Mouse (Mus musculus): ENCODE measurements around the gene Chrm4.
A peak's percentile ranks its signal among the peaks of the same experiment; 100 is the strongest.

The Chrm4 gene

GRCm38 (mm10) chr2:91944170-91944950 is 17.3 kb downstream of the Chrm4 start:
- DNase-seq (ENCODE audit: low spot score in 2 of 2), result peak; percentile 70 to 72

DNA sequence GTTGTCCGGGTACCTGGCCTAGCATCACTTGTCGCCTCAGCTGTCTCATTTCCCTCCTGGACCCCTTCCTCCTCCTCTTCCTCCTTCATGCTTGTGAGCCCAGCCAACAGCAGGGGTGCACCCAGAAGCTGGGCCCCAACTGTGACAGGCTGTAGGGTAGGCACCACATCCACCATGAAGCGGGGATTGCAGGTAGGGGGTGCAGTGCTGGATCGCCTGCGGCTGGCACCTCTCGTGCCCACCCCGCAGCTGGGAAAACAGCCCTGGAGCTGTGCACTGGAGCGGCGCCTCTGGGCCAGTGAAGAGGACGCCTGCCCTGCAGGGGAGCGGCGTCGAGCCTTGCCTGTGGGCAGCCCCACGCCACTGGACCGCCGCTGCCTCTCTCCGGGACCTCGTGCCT is 18.4 kb downstream of the Chrm4 start, which contains the start of gene Gm9821:
Gene Gm9821 (plus strand): TSS at position 221 of the 400 bp plus-strand sequence.
- no peak for DNase-seq (ENCODE audit: low spot score in 2 of 2)

DNA sequence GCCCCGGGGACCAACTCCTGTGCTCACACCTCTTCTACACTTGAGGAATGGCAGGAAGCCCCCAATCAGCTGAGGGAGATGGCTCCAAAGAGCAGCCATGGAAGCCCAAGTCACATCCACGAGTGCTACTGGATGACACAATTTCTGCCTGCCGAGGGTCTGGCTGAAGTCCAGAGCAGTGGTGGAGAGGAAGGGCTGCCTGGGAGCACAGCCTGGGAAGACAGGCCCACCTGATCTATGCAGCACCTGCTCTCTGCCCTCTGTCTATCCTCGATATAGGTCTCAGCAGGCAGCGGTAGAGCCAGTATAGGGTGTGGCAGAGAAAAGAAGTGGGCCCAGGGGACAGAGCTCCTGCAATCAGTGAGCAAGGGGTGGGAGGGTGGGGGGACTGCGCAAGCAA is 19.8 kb downstream of the Chrm4 start:
- DNase-seq (ENCODE audit: low spot score in 2 of 2), result no peak

GRCm38 (mm10) chr2:91947397-91948150 is 20.5 kb downstream of the Chrm4 start:
- DNase-seq (ENCODE audit: low spot score in 2 of 2), result peak in 1 of 2 experiments; percentile 39

GRCm38 (mm10) chr2:91948151-91948509 is 21.1 kb downstream of the Chrm4 start:
- DNase-seq (ENCODE audit: low spot score in 2 of 2), result peak in 1 of 2 experiments; percentile 29

DNA sequence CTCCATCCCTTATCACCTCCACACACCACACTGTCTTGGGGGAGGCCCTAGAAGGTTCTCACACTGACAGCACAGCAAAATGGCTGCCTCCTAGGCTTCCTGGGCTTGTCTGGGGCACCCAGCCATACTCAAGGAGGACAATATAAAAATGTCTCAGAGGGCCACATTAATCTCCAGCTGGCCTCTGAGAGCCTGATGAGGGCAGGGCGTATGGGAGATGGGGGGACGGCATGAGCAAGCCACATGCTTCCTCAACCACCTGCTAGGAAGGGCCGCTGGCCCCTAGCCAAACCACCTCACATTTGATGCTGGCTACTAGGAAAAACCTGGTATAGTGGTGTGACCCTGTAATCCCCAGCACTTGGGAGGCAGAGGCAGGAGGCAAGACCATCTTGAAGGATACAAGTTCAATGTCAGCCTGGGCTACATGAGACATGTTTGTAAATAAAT is 21.8 kb downstream of the Chrm4 start:
- no peak for DNase-seq (ENCODE audit: low spot score in 2 of 2)

- DNase-seq (ENCODE audit: low spot score in 2 of 2), result peak; percentile 48 to 49
Observed at GRCm38 (mm10) chr2:91949411-91950274, 22.6 kb downstream of the Chrm4 start.

DNA sequence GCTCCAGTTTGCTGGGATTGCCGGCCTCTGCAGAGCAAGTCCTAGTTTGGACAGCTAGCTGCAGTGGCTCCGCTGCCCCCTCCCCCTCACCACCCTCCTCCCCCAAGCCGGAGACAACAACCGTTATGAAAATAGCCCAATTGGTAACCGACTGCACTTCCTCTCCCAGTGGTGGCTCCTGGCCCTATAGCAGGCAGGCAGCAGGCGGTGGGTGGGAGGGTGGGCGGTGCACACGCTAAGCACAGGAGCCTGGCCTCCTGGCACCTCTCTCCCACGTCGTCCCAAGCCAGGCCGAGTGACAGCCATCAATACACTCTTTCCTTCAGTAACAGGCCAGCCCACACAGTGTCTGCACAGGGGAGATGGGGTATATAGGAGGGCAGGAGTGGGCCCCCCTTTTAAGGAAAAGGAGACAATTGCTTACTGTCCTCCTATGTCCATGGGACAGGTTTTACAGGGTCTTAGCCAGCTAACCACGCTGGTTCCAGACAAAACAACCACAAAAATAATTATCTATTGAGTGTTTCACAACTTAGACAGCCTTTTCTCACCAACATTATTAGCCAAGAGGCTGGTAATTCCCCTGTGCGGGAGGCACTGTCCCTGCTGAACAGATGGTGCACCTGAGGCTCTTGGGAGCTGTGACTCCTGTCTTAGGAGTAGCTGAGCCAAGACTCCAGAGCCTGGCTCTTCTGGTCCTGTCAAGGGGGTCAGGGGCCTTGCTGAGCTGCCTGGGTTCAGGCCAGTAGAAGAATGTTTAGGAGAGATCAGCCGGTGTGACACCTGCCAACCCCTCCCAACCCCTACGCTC is 23.4 kb downstream of the Chrm4 start:
- peak; percentile 70 to 74 for DNase-seq (ENCODE audit: low spot score in 2 of 2)

DNA sequence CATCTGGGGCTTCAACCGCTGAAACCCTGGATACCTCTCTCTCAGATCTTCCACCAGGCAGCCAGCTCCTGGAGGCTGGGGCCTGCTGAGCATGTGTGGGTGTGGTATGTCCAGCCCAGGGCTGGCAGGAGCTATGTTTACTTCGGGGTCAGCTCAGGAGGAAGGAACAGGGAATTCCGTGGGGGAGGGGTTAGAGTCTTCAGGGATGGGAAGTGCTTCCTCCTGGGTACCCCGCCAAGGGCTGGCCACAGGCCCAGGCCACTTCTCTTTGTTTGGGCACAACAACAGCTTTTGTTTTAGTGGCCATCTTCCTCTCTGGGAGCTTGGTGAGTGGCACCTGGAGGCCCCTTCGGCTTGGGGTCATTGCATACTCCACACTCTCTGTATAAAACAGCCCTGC is 26.8 kb downstream of the Chrm4 start:
- DNase-seq (ENCODE audit: low spot score in 2 of 2), result no peak

DNA sequence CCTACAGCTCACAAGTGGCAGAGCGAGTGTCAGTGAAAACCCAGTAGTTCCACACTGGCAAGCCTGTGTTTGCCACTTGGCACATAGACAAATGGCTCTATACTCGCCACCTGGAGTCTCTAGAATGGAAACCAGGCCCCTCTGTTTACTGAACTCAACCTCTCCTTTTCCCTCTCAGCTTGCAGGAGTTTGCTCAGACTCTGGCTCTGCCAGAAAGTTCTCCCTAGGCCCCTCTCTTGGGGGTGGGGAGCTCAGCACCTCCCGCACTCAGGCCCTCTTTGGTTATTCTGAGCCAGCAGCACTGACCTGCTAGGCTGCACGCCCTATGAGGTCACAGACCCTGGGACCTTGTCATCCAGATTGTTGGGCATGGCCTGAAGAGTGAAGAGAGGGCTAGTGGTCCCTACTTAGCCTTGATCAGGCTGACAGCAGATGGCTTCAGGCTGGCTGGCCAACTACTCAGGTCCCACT is 28.1 kb downstream of the Chrm4 start:
- DNase-seq (ENCODE audit: low spot score in 2 of 2), result no peak

- no peak for DNase-seq (ENCODE audit: low spot score in 2 of 2)
Observed at GRCm38 (mm10) chr2:91955875-91956274, 28.8 kb downstream of the Chrm4 start.

DNA sequence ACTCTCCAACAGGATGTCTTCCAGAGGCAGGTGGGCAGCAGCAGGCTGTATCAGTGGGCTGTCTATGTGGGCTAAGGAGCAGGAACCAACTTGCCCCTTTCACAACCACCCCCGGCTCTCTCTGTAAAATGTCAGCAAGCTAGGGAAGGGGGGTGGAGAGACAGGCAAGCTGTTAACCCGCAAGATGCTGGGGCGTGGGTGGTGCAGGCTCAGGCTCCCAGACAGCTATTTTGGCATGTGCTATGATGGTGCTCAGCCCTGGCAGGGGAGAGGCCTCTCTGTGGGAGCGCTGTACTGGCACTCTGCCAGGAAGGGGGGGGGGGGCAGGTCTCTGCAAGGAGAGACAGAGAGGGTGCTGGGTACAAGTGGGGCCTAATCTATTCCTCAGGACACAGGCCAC is 30.0 kb downstream of the Chrm4 start:
- DNase-seq (ENCODE audit: low spot score in 2 of 2), result peak; percentile 42 to 44

GRCm38 (mm10) chr2:91958049-91958448 is 31.0 kb downstream of the Chrm4 start:
- DNase-seq (ENCODE audit: low spot score in 2 of 2), result no peak

DNA sequence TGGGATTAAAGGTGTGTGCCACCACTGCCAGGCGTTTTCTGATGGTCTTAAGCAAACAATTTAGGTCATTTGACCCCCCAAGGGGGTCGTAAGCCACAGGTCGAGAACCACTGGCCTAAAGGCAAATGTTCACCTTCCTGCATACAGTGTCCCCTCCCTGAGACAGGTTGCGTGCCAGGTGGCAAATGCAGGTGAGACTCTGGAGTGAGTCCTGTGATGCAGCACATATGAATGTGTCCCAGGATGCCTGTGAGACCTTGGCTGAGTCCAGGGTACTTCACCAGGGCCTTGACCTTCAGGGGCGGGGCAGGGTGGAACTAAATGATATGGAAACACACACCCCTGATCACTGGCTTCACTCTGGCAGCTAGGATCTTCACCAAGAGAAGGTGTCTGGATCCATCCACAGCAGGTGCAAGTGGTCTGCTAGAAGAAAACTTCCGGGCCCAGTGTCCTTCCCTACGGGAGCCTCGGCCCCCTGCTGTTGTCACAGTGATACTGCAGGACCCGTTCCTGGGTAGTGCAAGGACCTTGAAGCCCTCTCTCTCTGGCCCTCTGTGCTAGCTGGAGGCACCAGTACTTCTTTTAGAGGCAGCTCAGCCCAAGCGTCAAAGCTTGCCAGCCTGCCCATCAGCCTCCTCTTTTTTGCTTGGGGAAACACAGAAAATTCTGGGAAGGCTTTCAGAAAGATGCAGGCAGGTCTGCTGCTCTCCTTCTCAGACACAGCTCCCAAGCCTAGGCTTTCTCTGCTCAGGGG is 31.8 kb downstream of the Chrm4 start:
- peak in 1 of 2 experiments; percentile 47 for DNase-seq (ENCODE audit: low spot score in 2 of 2)

DNA sequence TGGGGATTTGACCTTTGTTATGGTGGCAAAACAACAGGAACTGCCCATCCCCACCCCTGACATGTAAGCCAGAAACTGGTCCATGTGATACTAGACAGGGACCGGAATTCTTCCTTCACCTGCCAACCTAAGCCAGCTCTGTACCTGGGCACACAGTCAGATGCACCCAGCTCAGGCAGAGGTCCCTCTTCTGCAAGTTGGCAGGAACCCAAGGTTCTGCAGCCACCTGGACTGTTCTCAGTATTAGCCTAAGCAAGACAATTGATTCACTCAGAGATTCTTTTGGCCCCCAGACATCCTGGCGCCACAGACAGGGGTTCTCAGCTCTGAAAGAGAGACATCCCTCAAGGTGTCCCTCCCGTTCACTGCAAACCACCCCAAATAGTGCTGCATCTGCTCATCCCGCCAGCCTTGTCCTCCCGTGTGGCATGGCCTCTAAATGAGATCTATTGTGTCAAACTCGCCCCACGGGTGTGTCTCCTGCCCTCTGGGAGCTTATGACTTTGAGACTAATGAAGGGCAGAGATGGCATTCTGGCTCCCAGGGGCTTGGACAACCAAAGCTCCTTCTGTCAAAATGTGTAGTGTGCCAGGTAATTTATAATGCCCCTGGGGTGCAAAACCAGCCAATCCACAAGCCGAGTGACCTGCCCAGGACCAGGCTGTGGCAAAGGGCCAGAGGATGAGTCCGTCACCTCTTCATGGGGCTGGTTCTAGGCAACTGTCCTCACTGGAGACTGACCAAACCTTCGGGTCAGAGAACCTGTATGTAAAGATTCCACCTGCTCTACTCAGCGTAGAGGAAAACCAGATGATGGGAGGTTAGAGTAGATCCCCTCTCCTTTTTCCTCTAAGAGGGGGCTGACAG is 32.7 kb downstream of the Chrm4 start:
- no peak for DNase-seq (ENCODE audit: low spot score in 2 of 2)

DNA sequence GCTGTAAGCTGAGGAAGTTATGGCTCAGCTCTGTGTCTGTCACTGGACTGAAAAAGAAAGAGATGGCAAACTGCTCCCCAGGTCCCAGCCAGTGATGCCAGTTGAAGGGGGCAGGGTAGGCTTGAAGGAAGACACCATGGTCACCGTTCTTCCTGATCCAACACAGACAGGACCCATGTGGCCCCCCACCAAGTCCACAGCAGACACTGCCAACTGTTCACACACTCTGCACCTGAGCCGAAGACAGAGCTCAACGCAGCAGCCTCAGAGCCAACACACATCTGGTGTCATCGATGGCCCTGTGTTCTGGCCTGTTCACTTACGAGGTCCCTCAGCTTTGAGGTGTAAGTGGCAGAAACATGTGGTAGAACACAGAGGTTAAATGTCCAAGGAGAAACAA is 33.4 kb downstream of the Chrm4 start:
- no peak for DNase-seq (ENCODE audit: low spot score in 2 of 2)

DNA sequence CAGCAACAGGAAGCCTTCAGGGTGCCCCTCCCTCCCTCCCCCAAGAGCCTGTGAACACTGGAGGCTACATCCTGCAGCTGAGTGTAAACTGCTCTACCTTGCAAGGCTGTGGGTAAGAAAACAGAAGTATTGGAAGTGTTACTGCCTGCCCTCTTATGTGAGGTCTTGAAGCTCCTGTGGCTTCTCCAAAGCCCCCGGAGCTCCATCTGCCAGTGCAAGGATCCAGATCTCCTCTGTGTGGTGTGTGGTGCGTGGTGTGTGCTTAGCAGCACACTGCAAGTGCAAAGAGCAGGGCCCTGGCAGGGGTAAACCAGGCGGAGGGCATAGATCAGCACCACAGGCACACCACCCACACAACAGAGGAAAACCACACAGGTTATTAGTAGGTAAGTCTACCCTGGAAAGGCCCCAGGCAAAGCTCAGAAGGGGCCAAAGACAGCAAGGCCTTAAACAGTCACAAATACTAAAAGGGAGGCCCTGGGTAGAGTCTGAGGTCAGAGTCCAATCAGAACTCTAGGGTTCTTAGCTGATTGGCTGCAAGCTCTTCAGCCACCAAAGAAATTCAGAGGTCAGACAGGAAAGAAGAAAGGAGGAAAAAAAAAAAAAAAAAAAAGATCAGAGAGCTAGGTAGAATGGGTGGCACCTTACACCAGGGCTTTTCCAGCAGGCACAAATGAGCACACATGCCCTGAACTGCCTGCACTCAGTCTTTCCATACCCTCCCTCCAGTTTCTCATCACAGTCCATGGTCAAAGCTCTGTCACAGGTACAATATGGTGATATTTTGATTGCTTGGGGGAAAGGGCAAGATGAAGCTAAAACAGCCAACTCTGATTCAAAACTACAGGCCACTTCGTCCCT is 35.1 kb downstream of the Chrm4 start:
- peak; percentile 60 to 61 for DNase-seq (ENCODE audit: low spot score in 2 of 2)

DNA sequence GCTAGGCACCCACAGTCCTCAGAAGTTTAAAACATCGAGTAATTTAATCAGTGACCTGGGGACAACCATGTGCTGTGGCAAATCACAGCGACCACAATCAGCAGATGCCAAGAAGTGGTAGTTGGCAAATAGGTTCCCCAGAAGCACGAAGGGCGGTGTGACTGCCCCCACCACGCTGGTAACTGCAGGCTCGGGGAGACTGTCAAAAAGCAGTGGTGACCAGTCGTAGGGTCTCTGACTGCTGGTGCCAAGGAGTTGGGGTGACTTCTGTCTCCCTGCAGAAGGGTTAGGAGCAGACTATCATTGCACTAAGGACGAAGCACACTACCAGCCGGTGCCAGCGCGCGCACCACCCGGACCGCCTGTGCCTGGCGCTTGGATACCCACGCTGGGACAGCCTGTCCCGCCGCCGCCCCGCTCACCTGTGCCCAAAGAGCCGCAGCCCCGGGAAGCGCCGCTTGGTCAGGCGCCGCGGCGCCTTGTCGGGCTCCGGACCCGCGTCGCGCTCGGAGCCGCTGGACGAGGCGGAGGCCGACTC is 35.9 kb downstream of the Chrm4 start:
- peak in 1 of 2 experiments; percentile 27 for DNase-seq (ENCODE audit: low spot score in 2 of 2)

All from spleen, postnatal 36 days (tissue).